In the genomic region with DNA sequence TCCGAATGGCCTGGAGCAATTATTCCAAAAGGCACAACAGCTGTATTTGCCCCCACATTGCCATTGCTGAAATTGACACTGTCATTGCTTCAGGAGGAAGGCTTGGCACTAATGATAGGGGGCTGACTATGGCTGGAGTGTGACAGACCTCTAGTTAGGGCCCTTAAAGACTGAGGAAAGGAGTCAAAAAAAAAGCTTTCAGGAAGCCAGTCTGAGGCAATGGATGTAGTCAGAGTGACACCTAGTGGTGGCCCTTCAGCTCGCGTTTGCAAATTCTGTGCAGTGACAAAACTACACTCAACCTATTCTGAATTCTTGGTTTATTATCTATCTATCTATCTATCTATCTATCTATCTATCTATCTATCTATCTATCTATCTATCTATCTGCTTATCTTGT, we compare ENCODE assay signal across 11 mouse cellular contexts. TPM values are rescaled to one million over a fixed set of nuclear protein-coding genes. Genes with fewer than 3 reads are reported as not detected.
DNase-seq lines count a peak whose midpoint lies in the region; ATAC-seq lines count a peak whose summit lies in the region.
"Had no signal": no experiment of that assay in that cellular context is flagged by ENCODE, and none has a peak within 500 bp of the region (broad histone marks: within the 10 kb centered on the region; RNA-seq: fewer than 3 reads in every experiment).

No protein-coding gene starts in this region.

- H3K4me3 ChIP-seq in hindbrain, embryonic 10.5 days = no peak overlapping the region
- no peak overlapping the region for H3K4me3 ChIP-seq in hindbrain, embryonic 16.5 days (ENCODE audit: low read length)
- no peak overlapping the region for H3K4me3 ChIP-seq in forebrain, embryonic 13.5 days
- H3K4me3 ChIP-seq: embryonic facial prominence, embryonic 15.5 days; limb, embryonic 15.5 days; stomach, embryonic 15.5 days had no signal

- intact Hi-C loops in left cerebral cortex, postnatal 25 days (cut with DNase I) = loop anchor here (1.0 to 2.0 kb wide), 2 partner anchors 78 to 326 kb away; no protein-coding TSS in a partner anchor

- no peaks in the 10 kb centered on the region for H3K9me3 ChIP-seq in hindbrain, embryonic 10.5 days
- no peaks in the 10 kb centered on the region for H3K9me3 ChIP-seq in hindbrain, embryonic 16.5 days (ENCODE audit: control insufficient read depth, low read length)
- no peaks in the 10 kb centered on the region for H3K9me3 ChIP-seq in forebrain, embryonic 13.5 days (replicated peaks)
- H3K9me3 ChIP-seq: embryonic facial prominence, embryonic 15.5 days; limb, embryonic 15.5 days; stomach, embryonic 15.5 days had no signal

- WGBS in hindbrain, embryonic 10.5 days = 32% methylated on average over 3 of the region's 3 CpGs
- WGBS in hindbrain, embryonic 16.5 days = 33% methylated on average over 3 of the region's 3 CpGs
- 29% methylated on average over 3 of the region's 3 CpGs for WGBS in forebrain, embryonic 13.5 days

- DNase-seq in hindbrain, embryonic 10.5 days (ENCODE audit: low spot score) = peak; percentile 38
- peak; percentile 51 for DNase-seq in CD4-positive helper T cell, adult 2 months (ENCODE audit: low read depth, low spot score)
- DNase-seq in T-cell, adult 2 months (ENCODE audit: low spot score) = peak; percentile 43
- DNase-seq in left cerebral cortex, postnatal 25 days (ENCODE audit: low spot score in 2 of 2) = peak; percentile 64 to 71
- DNase-seq in right cerebral cortex, postnatal 10 days (ENCODE audit: low spot score in 2 of 2) = peak; percentile 52 to 81
- DNase-seq in heart, adult 11 months = no peak

- no peak for ATAC-seq in hindbrain, embryonic 16.5 days
- ATAC-seq in forebrain, embryonic 13.5 days = 0 out of 2 replicates have a peak, but pooled peaks have one; percentile 21

- no peak overlapping the region for H3K27ac ChIP-seq in hindbrain, embryonic 10.5 days
- H3K27ac ChIP-seq in hindbrain, embryonic 16.5 days (ENCODE audit: low read depth, low read length) = no peak overlapping the region
- no peak overlapping the region for H3K27ac ChIP-seq in forebrain, embryonic 13.5 days
- H3K27ac ChIP-seq: embryonic facial prominence, embryonic 15.5 days; limb, embryonic 15.5 days; stomach, embryonic 15.5 days had no signal

- H3K4me1 ChIP-seq in hindbrain, embryonic 10.5 days (replicated peaks) = no peaks in the 10 kb centered on the region
- H3K4me1 ChIP-seq in hindbrain, embryonic 16.5 days (ENCODE audit: control insufficient read depth, insufficient read depth, low read depth, low read length) = no peaks in the 10 kb centered on the region
- no peaks in the 10 kb centered on the region for H3K4me1 ChIP-seq in forebrain, embryonic 13.5 days
- H3K4me1 ChIP-seq: embryonic facial prominence, embryonic 15.5 days; limb, embryonic 15.5 days; stomach, embryonic 15.5 days had no signal

- H3K36me3 ChIP-seq in hindbrain, embryonic 10.5 days = no peaks in the 10 kb centered on the region
- H3K36me3 ChIP-seq in hindbrain, embryonic 16.5 days (ENCODE audit: control insufficient read depth, insufficient read depth, low read length) = no peaks in the 10 kb centered on the region
- no peaks in the 10 kb centered on the region for H3K36me3 ChIP-seq in forebrain, embryonic 13.5 days (ENCODE audit: poor library complexity, severe bottlenecking)
- H3K36me3 ChIP-seq: embryonic facial prominence, embryonic 15.5 days; limb, embryonic 15.5 days; stomach, embryonic 15.5 days had no signal

- no peak overlapping the region for H3K9ac ChIP-seq in hindbrain, embryonic 16.5 days (ENCODE audit: low read depth, low read length)
- H3K9ac ChIP-seq in forebrain, embryonic 13.5 days = no peak overlapping the region
- H3K9ac ChIP-seq: embryonic facial prominence, embryonic 15.5 days; limb, embryonic 15.5 days; stomach, embryonic 15.5 days had no signal

- no peak overlapping the region for H3K4me2 ChIP-seq in hindbrain, embryonic 16.5 days (ENCODE audit: low read length)
- no peak overlapping the region for H3K4me2 ChIP-seq in forebrain, embryonic 13.5 days
- H3K4me2 ChIP-seq: embryonic facial prominence, embryonic 15.5 days; limb, embryonic 15.5 days; stomach, embryonic 15.5 days had no signal

- no peaks in the 10 kb centered on the region for H3K27me3 ChIP-seq in hindbrain, embryonic 10.5 days (ENCODE audit: insufficient read depth, poor library complexity, severe bottlenecking)
- no peaks in the 10 kb centered on the region for H3K27me3 ChIP-seq in hindbrain, embryonic 16.5 days (replicated peaks; ENCODE audit: control insufficient read depth, insufficient read depth, low read length)
- H3K27me3 ChIP-seq in forebrain, embryonic 13.5 days = no peaks in the 10 kb centered on the region
- H3K27me3 ChIP-seq: embryonic facial prominence, embryonic 15.5 days; limb, embryonic 15.5 days; stomach, embryonic 15.5 days had no signal

RNA-seq across cellular contexts. Expression of gene Htr3b, which starts 7.7 kb away (rescaled TPM):
- 0.34 and 0.72 TPM in 2 replicates for polyA plus RNA-seq in hindbrain, embryonic 10.5 days (2016; fragmentation: Nextera tagmentation; extraction: Ambion mirVana)
- 0.40 and 0.60 TPM in 2 replicates for polyA plus RNA-seq in hindbrain, embryonic 16.5 days (2015; fragmentation: Nextera tagmentation; extraction: Ambion mirVana)
- polyA plus RNA-seq in forebrain, embryonic 13.5 days (2015; fragmentation: Nextera tagmentation; extraction: Ambion mirVana) = not detected in 2 replicates
- not detected for total RNA-seq in left cerebral cortex, postnatal 25 days (2021)
- polyA plus RNA-seq: limb, embryonic 15.5 days had no signal

RNA-seq across cellular contexts. Expression of gene Usp28, which starts 12.7 kb away (rescaled TPM):
- 44.1 and 55.4 TPM in 2 replicates for polyA plus RNA-seq in hindbrain, embryonic 10.5 days (2016; fragmentation: Nextera tagmentation; extraction: Ambion mirVana)
- polyA plus RNA-seq in hindbrain, embryonic 16.5 days (2015; fragmentation: Nextera tagmentation; extraction: Ambion mirVana) = 33.0 and 34.1 TPM in 2 replicates
- polyA plus RNA-seq in forebrain, embryonic 13.5 days (2015; fragmentation: Nextera tagmentation; extraction: Ambion mirVana) = 33.5 and 39.0 TPM in 2 replicates
- total RNA-seq in left cerebral cortex, postnatal 25 days (2021) = 10 to 100 TPM; 41.3 to 54.3 TPM
